Mouse (Mus musculus): ENCODE measurements around the gene Polr2l. TPM values are rescaled to one million over a fixed set of nuclear protein-coding genes. Genes with fewer than 3 reads are reported as not detected.
"Not testable (repeated sequence)": the region's sequence is repeated elsewhere in the genome, so short reads cannot be mapped to it uniquely, and the experiment has no call there.

Polr2l gene
- total RNA-seq, 2 experiments from 2014 or later, result 74.3 to 74.7 TPM

- intact Hi-C loops (cut with DNase I), result loop anchor here (5.0 kb wide), 1 partner anchor 44 kb away; the partner anchor contains the start of gene Gatd1
- DNase-seq (ENCODE audit: low spot score), result no peak
Observed at GRCm38 (mm10) chr7:141456739-141457138, 18.2 kb downstream of the Polr2l start.

- peak; percentile 74 for DNase-seq (ENCODE audit: low spot score)
- intact Hi-C loops (cut with DNase I), result loop anchor here (5.0 kb wide), 1 partner anchor 43 kb away; the partner anchor contains the start of gene Gatd1
Observed at GRCm38 (mm10) chr7:141455610-141456314, 19.2 kb downstream of the Polr2l start.

- intact Hi-C loops (cut with DNase I), result loop anchor here (5.0 kb wide), 1 partner anchor 43 kb away; the partner anchor contains the start of gene Gatd1
- DNase-seq (ENCODE audit: low spot score), result peak; percentile 89
Observed at GRCm38 (mm10) chr7:141454967-141455551, 19.9 kb downstream of the Polr2l start, which contains the start of gene Pnpla2. Gene Pnpla2 (plus strand): TSS chr7:141455198.

GRCm38 (mm10) chr7:141453636-141454035 lies 21.3 kb downstream of the Polr2l start:
- no peak for DNase-seq (ENCODE audit: low spot score)
- intact Hi-C loops (cut with DNase I), result no loop called here

GRCm38 (mm10) chr7:141451928-141452327 lies 23.0 kb downstream of the Polr2l start:
- no peak for DNase-seq (ENCODE audit: low spot score)
- intact Hi-C loops (cut with DNase I), result no loop called here

- intact Hi-C loops (cut with DNase I), result no loop called here
- DNase-seq (ENCODE audit: low spot score), result peak; percentile 91
Observed at GRCm38 (mm10) chr7:141447110-141447991, 27.6 kb downstream of the Polr2l start, which contains the start of gene Rplp2. Gene Rplp2 (plus strand): TSS chr7:141447370.

- DNase-seq (ENCODE audit: low spot score); intact Hi-C loops (cut with DNase I): not testable (repeated sequence)
Observed at GRCm38 (mm10) chr7:141446374-141446773, 28.6 kb downstream of the Polr2l start.

- intact Hi-C loops (cut with DNase I), result no loop called here
Observed at GRCm38 (mm10) chr7:141443828-141444237, 31.1 kb downstream of the Polr2l start, which contains the start of gene Pidd1. Gene Pidd1 (minus strand): TSS chr7:141444025.

GRCm38 (mm10) chr7:141443081-141443821 lies 31.7 kb downstream of the Polr2l start:
- no peak for DNase-seq (ENCODE audit: low spot score)
- intact Hi-C loops (cut with DNase I), result no loop called here

More at GRCm38 (mm10) chr7:141443828-141444237, 31.1 kb downstream of the Polr2l start, which contains the start of gene Pidd1:
- DNase-seq (ENCODE audit: low spot score), result no peak

- intact Hi-C loops (cut with DNase I), result no loop called here
- DNase-seq (ENCODE audit: low spot score), result no peak
Observed at GRCm38 (mm10) chr7:141442199-141442598, 32.7 kb downstream of the Polr2l start.

GRCm38 (mm10) chr7:141441460-141441859 lies 33.5 kb downstream of the Polr2l start:
- intact Hi-C loops (cut with DNase I), result no loop called here
- DNase-seq (ENCODE audit: low spot score), result no peak

GRCm38 (mm10) chr7:141440613-141441012 lies 34.3 kb downstream of the Polr2l start:
- intact Hi-C loops (cut with DNase I), result no loop called here
- DNase-seq (ENCODE audit: low spot score), result no peak

- DNase-seq (ENCODE audit: low spot score), result no peak
- intact Hi-C loops (cut with DNase I), result no loop called here
Observed at GRCm38 (mm10) chr7:141439811-141440210, 35.1 kb downstream of the Polr2l start.

- intact Hi-C loops (cut with DNase I), result no loop called here
- no peak for DNase-seq (ENCODE audit: low spot score)
Observed at GRCm38 (mm10) chr7:141439140-141439679, 35.7 kb downstream of the Polr2l start.

- no peak for DNase-seq (ENCODE audit: low spot score)
- intact Hi-C loops (cut with DNase I), result no loop called here
Observed at GRCm38 (mm10) chr7:141438201-141438968, 36.5 kb downstream of the Polr2l start.

GRCm38 (mm10) chr7:141437178-141438120 lies 37.5 kb downstream of the Polr2l start, which contains the start of gene Slc25a22:
Gene Slc25a22 (minus strand): TSS chr7:141437892.
- intact Hi-C loops (cut with DNase I), result loop anchor here (1.0 kb wide), 1 partner anchor 28 kb away; no protein-coding TSS in a partner anchor

GRCm38 (mm10) chr7:141436523-141436892 lies 38.4 kb downstream of the Polr2l start:
- no peak for DNase-seq (ENCODE audit: low spot score)
- intact Hi-C loops (cut with DNase I), result no loop called here

More at GRCm38 (mm10) chr7:141437178-141438120, 37.5 kb downstream of the Polr2l start, which contains the start of gene Slc25a22:
- peak; percentile 71 for DNase-seq (ENCODE audit: low spot score)

All from heart, postnatal 25 days (tissue).